Comparison of ENCODE assay signal across 8 mouse cellular contexts in genomic region chr11:97545808-97546560, GRCm38 (mm10). TPM values are rescaled to one million over a fixed set of nuclear protein-coding genes. Genes with fewer than 3 reads are reported as not detected.
DNase-seq lines count a peak whose midpoint lies in the region; ATAC-seq and TF ChIP-seq lines count a peak whose summit lies in the region.

No protein-coding gene starts in this region.

- H3K4me2 ChIP-seq in heart, embryonic 14.5 days (ENCODE audit: low read length) = peak overlapping the region; percentile 99
- peak overlapping the region; percentile 99 for H3K4me2 ChIP-seq in forebrain, embryonic 13.5 days
- peak overlapping the region; percentile 67 for H3K4me2 ChIP-seq in liver, embryonic 16.5 days (ENCODE audit: low read depth, low read length)

- H3K27ac ChIP-seq in heart, embryonic 14.5 days (replicated peaks in 1 of 2; ENCODE audit: control insufficient read depth in 1 of 2, insufficient read depth in 1 of 2, low read depth in 2 of 2, low read length in 2 of 2) = no peak overlapping the region
- no peak overlapping the region for H3K27ac ChIP-seq in ES-Bruce4 (ENCODE audit: insufficient read depth, low read length)
- H3K27ac ChIP-seq in forebrain, embryonic 13.5 days = no peak overlapping the region
- H3K27ac ChIP-seq in liver, embryonic 16.5 days (ENCODE audit: low read length) = no peak overlapping the region

- no peak for TF ChIP-seq CTCF in ES-Bruce4 (IDR thresholded peaks at IDR 0.05; ENCODE audit: low read depth, low read length)

- no peak for DNase-seq in heart, postnatal 14 days
- no peak for DNase-seq in ovary, postnatal 10 days (ENCODE audit: low spot score)
- DNase-seq in gastrocnemius, adult 18-20 months (ENCODE audit: low spot score) = no peak
- no peak for DNase-seq in adrenal gland, adult 2 months

- TF ChIP-seq EP300 in ES-Bruce4 (IDR thresholded peaks at IDR 0.05; ENCODE audit: insufficient read depth, low read depth, low read length) = no peak

- H3K4me1 ChIP-seq in heart, embryonic 14.5 days (ENCODE audit: control insufficient read depth in 2 of 2, insufficient read depth in 2 of 2, low read length in 2 of 2) = peaks cover 4 to 11% of the 10 kb centered on the region in 2 experiments; a peak in 3 of 4 replicates
- H3K4me1 ChIP-seq in ES-Bruce4 (ENCODE audit: control insufficient read depth, insufficient read depth, low read length) = peaks cover 3% of the 10 kb centered on the region
- H3K4me1 ChIP-seq in forebrain, embryonic 13.5 days = peaks cover 54% of the 10 kb centered on the region
- H3K4me1 ChIP-seq in liver, embryonic 16.5 days (ENCODE audit: control insufficient read depth, low read depth, low read length) = peaks cover 2% of the 10 kb centered on the region; the same call in 1 of the 2 replicates

- peak overlapping the region; percentile 28 to 65; a peak in 3 of 4 replicates for H3K4me3 ChIP-seq in heart, embryonic 14.5 days (ENCODE audit: control insufficient read depth in 1 of 2, insufficient read depth in 1 of 2, low read depth in 1 of 2, low read length in 2 of 2)
- peak overlapping the region; percentile 60 for H3K4me3 ChIP-seq in ES-Bruce4 (ENCODE audit: low read depth, low read length)
- peak overlapping the region; percentile 55 for H3K4me3 ChIP-seq in forebrain, embryonic 13.5 days
- peak overlapping the region; percentile 52 for H3K4me3 ChIP-seq in liver, embryonic 16.5 days (ENCODE audit: low read depth, low read length)

- peaks cover 100% of the 10 kb centered on the region for H3K27me3 ChIP-seq in heart, embryonic 14.5 days (ENCODE audit: control insufficient read depth, insufficient read depth, low read length)
- H3K27me3 ChIP-seq in ES-Bruce4 (ENCODE audit: control insufficient read depth, insufficient read depth, low read length, poor library complexity, severe bottlenecking) = no peaks in the 10 kb centered on the region
- peaks cover 56% of the 10 kb centered on the region for H3K27me3 ChIP-seq in forebrain, embryonic 13.5 days
- H3K27me3 ChIP-seq in liver, embryonic 16.5 days (ENCODE audit: control insufficient read depth, insufficient read depth, low read depth, low read length) = peaks cover 81% of the 10 kb centered on the region

- no peak for TF ChIP-seq POLR2A in ES-Bruce4 (IDR thresholded peaks at IDR 0.05; ENCODE audit: insufficient read depth, low read length)

- no peaks in the 10 kb centered on the region for H3K36me3 ChIP-seq in heart, embryonic 14.5 days (ENCODE audit: control insufficient read depth, insufficient read depth, low read length)
- H3K36me3 ChIP-seq in ES-Bruce4 (ENCODE audit: control insufficient read depth, insufficient read depth, low read length, poor library complexity, severe bottlenecking) = no peaks in the 10 kb centered on the region
- H3K36me3 ChIP-seq in forebrain, embryonic 13.5 days (ENCODE audit: poor library complexity, severe bottlenecking) = peaks cover 20% of the 10 kb centered on the region; the same call in 1 of the 2 replicates
- no peaks in the 10 kb centered on the region for H3K36me3 ChIP-seq in liver, embryonic 16.5 days (ENCODE audit: control insufficient read depth, insufficient read depth)

- no peak for ATAC-seq in heart, embryonic 14.5 days (ENCODE audit: insufficient number of reproducible peaks, insufficient read depth, low FRiP score, low read depth)
- no peak for ATAC-seq in forebrain, embryonic 13.5 days
- ATAC-seq in liver, embryonic 16.5 days (ENCODE audit: low read depth) = no peak

- 5% methylated on average over 26 of the region's 26 CpGs for WGBS in heart, embryonic 14.5 days
- WGBS in forebrain, embryonic 13.5 days = 7% methylated on average over 26 of the region's 26 CpGs
- WGBS in liver, embryonic 16.5 days (ENCODE audit: insufficient replicate concordance) = 5% methylated on average over 26 of the region's 26 CpGs

- peak overlapping the region; percentile 66; the same call in 1 of the 2 replicates for H3K9ac ChIP-seq in heart, embryonic 14.5 days (ENCODE audit: low read length)
- peak overlapping the region; percentile 88 for H3K9ac ChIP-seq in ES-Bruce4 (ENCODE audit: low read depth, poor library complexity, severe bottlenecking)
- peak overlapping the region; percentile 74; the same call in 1 of the 2 replicates for H3K9ac ChIP-seq in forebrain, embryonic 13.5 days
- no peak overlapping the region for H3K9ac ChIP-seq in liver, embryonic 16.5 days (ENCODE audit: low read depth, low read length)

- intact Hi-C loops in heart, postnatal 14 days (cut with DNase I) = no loop called here

- H3K9me3 ChIP-seq in heart, embryonic 14.5 days (ENCODE audit: control insufficient read depth, low read length) = no peaks in the 10 kb centered on the region
- no peaks in the 10 kb centered on the region for H3K9me3 ChIP-seq in ES-Bruce4 (replicated peaks; ENCODE audit: control insufficient read depth, insufficient read depth, low read length, poor library complexity, severe bottlenecking)
- H3K9me3 ChIP-seq in forebrain, embryonic 13.5 days (replicated peaks) = no peaks in the 10 kb centered on the region
- no peaks in the 10 kb centered on the region for H3K9me3 ChIP-seq in liver, embryonic 16.5 days (replicated peaks; ENCODE audit: control insufficient read depth, low read length)

RNA-seq across cellular contexts. Expression of gene Srcin1, which starts 30.0 kb away (rescaled TPM):
- 0.22 TPM in 1 of 2 replicates, not detected in the other for polyA plus RNA-seq in heart, embryonic 14.5 days (2014; fragmentation: Nextera tagmentation; extraction: Ambion mirVana)
- under 1 TPM; 0.29 to 0.34 TPM for total RNA-seq in heart, postnatal 14 days (2021)
- polyA plus RNA-seq in ES-Bruce4 (2011; ENCODE audit: insufficient read depth, insufficient read length, low read depth, missing spikeins) = 7.7 and 8.3 TPM in 2 replicates
- 5.6 and 6.4 TPM in 2 replicates for polyA plus RNA-seq in forebrain, embryonic 13.5 days (2015; fragmentation: Nextera tagmentation; extraction: Ambion mirVana)
- polyA plus RNA-seq in liver, embryonic 16.5 days (2015; fragmentation: Nextera tagmentation; extraction: Ambion mirVana) = not detected in 2 replicates
- 1 to 10 TPM; 1.3 to 1.9 TPM for total RNA-seq in gastrocnemius, adult 18-20 months (2021)
- 10 to 100 TPM; 11.2 to 13.9 TPM for total RNA-seq in adrenal gland, adult 2 months (2021)
- 13.8 and 17.9 TPM in 2 replicates for polyA plus RNA-seq in adrenal gland, adult 2 months (2012; rRNA removed)

RNA-seq across cellular contexts. Expression of gene 4933428G20Rik, which starts 45.8 kb away (rescaled TPM):
- polyA plus RNA-seq in heart, embryonic 14.5 days (2014; fragmentation: Nextera tagmentation; extraction: Ambion mirVana) = 0.19 TPM in 1 of 2 replicates, not detected in the other
- not detected for total RNA-seq in heart, postnatal 14 days (2021)
- polyA plus RNA-seq in ES-Bruce4 (2011; ENCODE audit: insufficient read depth, insufficient read length, low read depth, missing spikeins) = not detected in 2 replicates
- polyA plus RNA-seq in forebrain, embryonic 13.5 days (2015; fragmentation: Nextera tagmentation; extraction: Ambion mirVana) = 0.46 and 1.0 TPM in 2 replicates
- polyA plus RNA-seq in liver, embryonic 16.5 days (2015; fragmentation: Nextera tagmentation; extraction: Ambion mirVana) = 0.46 and 0.59 TPM in 2 replicates
- total RNA-seq in gastrocnemius, adult 18-20 months (2021) = not detected
- total RNA-seq in adrenal gland, adult 2 months (2021) = under 1 TPM in 1 of 2 experiments, not detected in 1; 0.59 TPM
- polyA plus RNA-seq in adrenal gland, adult 2 months (2012; rRNA removed) = 0.07 and 0.09 TPM in 2 replicates
